Mouse (Mus musculus): Measurements from ENCODE around the gene Gvin1.

GRCm38 (mm10) chr7:106251844-106252517 lies 36.9 kb upstream of the Gvin1 start:
- TF ChIP-seq CTCF (IDR thresholded peaks at IDR 0.05; ENCODE audit: low read depth, low read length) (no peak), POLR2A (IDR thresholded peaks at IDR 0.05; ENCODE audit: insufficient read depth, low read length) (no peak), EP300 (IDR thresholded peaks at IDR 0.05; ENCODE audit: insufficient read depth, low read depth, low read length) (no peak)
